Mouse (Mus musculus) lung, postnatal 0 days (tissue): ENCODE measurements around the gene Hist1h2br.

ENCODE experiments used
- CTCF ChIP-seq: IDR thresholded peaks from 2 replicates; pipeline ENCODE4 v1.5.1; 2016; ENCODE audit warnings: antibody characterized with exemption, mild to moderate bottlenecking
- EP300 ChIP-seq: IDR thresholded peaks from 2 replicates; pipeline ENCODE4 v1.6.1; 2016; ENCODE audit warnings: antibody characterized with exemption, mild to moderate bottlenecking, control low read depth

DNA sequence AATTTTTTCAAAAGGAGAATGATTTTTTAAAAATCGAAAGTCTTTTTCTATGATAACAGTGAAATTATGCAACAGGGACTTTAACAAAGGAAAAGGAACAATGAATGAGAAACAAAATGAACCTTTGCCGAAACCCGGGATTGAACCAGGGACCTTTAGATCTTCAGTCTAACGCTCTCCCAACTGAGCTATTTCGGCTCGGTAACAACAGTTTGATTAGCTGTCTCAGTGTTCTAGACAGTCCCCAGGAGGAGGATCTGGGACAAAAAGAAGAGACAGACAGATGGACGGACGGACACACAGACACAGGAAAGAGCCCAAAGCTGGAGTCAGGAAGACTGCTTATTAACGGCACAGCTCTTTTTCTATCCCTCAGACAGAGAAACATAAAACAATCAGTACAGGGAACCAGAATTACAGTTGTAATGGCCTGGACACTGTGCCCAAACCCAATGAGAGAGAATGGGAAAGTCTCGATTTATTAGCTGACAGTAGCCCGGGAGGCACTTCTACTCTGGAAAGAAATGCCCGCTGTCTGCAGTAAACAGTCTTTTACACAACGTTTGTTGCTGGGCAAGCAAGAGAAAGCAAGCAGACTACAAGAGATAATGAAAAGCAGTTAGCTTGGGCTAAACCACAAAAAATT is 49.3 kb downstream of the Hist1h2br start:
- TF ChIP-seq CTCF (no peak), EP300 (no peak)
